Mouse (Mus musculus) lung, postnatal 0 days (tissue): ENCODE results near the gene P3h3. TPM values are rescaled to one million over a fixed set of nuclear protein-coding genes. Genes with fewer than 3 reads are reported as not detected.
"Not testable (repeated sequence)": the region's sequence is repeated elsewhere in the genome, so short reads cannot be mapped to it uniquely, and the experiment has no call there.

ENCODE experiments used
- ATAC-seq: fragments of 200-750 bp; cut with Nextera tagmentation; 2 replicates; pipeline ENCODE4 v1.8.0; 2017; ENCODE audit warnings: moderate library complexity
- DNase-seq: peaks from one replicate; pipeline ENCODE4 v3.0.0-alpha.2; 2016; ENCODE audit warnings: low spot score
- H3K27ac ChIP-seq: fragments of 300-500 bp; sonication (generic); 2 replicates; pipeline ENCODE4 v1.5.1; 2014; ENCODE audit warnings: antibody characterized with exemption, mild to moderate bottlenecking, low read length, mixed read lengths
- H3K27me3 ChIP-seq: fragments of 300-500 bp; sonication (generic); replicated peaks from 2 replicates; pipeline ENCODE4 v1.6.1; 2014; ENCODE audit warnings: low read length, mixed read lengths; ENCODE audit not compliant: insufficient read depth
- H3K36me3 ChIP-seq: fragments of 300-500 bp; sonication (generic); 2 replicates; pipeline ENCODE4 v1.6.1; 2014; ENCODE audit warnings: low read length, mixed read lengths; ENCODE audit not compliant: insufficient read depth
- H3K4me1 ChIP-seq: fragments of 300-500 bp; sonication (generic); 2 replicates; pipeline ENCODE4 v1.6.1; 2014; ENCODE audit warnings: antibody characterized with exemption, low read depth, low read length, mixed read lengths; ENCODE audit not compliant: insufficient read depth
- H3K4me2 ChIP-seq: fragments of 300-500 bp; sonication (generic); replicated peaks from 2 replicates; pipeline ENCODE4 v1.6.1; 2014; ENCODE audit warnings: low read depth, mild to moderate bottlenecking, low read length, moderate library complexity, mixed read lengths
- H3K4me3 ChIP-seq: fragments of 300-500 bp; sonication (generic); 2 replicates; pipeline ENCODE4 v1.5.1; 2014; ENCODE audit warnings: low read depth, low read length
- H3K9ac ChIP-seq: fragments of 300-500 bp; sonication (generic); replicated peaks from 2 replicates; pipeline ENCODE4 v1.6.1; 2014; ENCODE audit warnings: low read depth, mild to moderate bottlenecking
- H3K9me3 ChIP-seq: fragments of 300-500 bp; sonication (generic); 2 replicates; pipeline ENCODE4 v1.6.1; 2016; ENCODE audit warnings: low read length, mixed read lengths
- CTCF ChIP-seq: IDR thresholded peaks from 2 replicates; pipeline ENCODE4 v1.5.1; 2016; ENCODE audit warnings: antibody characterized with exemption, mild to moderate bottlenecking
- EP300 ChIP-seq: IDR thresholded peaks from 2 replicates; pipeline ENCODE4 v1.6.1; 2016; ENCODE audit warnings: antibody characterized with exemption, mild to moderate bottlenecking, control low read depth
- WGBS: fragments of 180-500 bp; shearing (Covaris S2); extraction: QIAGEN DNeasy Blood & Tissue Kit; methylation state at CpG from one replicate; pipeline ENCODE4 v1.1.7; 2014; 5-methylcytosine and 5-hydroxymethylcytosine counted together
- polyA plus RNA-seq: library from polyadenylated mRNA; unstranded; fragments of >200 nt; fragmentation: Nextera tagmentation; extraction: Ambion mirVana; gene quantifications from 2 replicates; pipeline ENCODE4 v1.2.1, GENCODE M21; 2015

P3h3 gene
- polyA plus RNA-seq, 1 experiment from 2014 or later: 8.4 TPM

GRCm38 (mm10) chr6:124805341-124806321, 51.9 kb downstream of the P3h3 start:
- Histone ChIP-seq H3K9me3 (no peaks in the 10 kb centered on the region), H3K4me2 (peak overlapping the region; percentile 65), H3K9ac (peak overlapping the region; percentile 39; the same call in 1 of the 2 replicates), H3K4me1 (peaks cover 11% of the 10 kb centered on the region), H3K27ac (peak overlapping the region; percentile 94), H3K36me3 (no peaks in the 10 kb centered on the region), H3K4me3 (peak overlapping the region; percentile 43), H3K27me3 (no peaks in the 10 kb centered on the region)
- TF ChIP-seq CTCF (peak; percentile 60), EP300 (0 out of 2 replicates have a peak, but pooled peaks have one; percentile 4)
- DNase-seq (peak; percentile 98), ATAC-seq (peak; percentile 85)
- 1% methylated on average over 34 of the region's 34 CpGs for WGBS

DNA sequence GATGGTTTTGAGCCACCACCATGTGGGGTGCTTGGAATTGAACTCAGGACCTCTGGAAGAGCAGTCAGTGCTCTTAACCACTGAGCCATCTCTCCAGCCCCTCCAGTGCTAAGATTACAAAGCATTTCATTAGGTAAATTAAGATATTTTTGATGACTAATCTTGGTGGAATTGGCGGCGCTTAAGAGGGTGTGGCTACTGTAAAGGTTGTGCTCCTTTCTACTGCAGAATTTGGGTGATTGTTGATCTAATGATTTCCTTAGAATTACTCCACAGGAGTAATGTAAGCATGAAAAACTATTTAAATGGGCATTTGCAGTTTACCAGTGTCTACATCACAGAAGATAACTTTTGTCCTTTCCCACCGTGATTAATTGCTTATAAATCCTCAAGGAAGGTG, 53.2 kb downstream of the P3h3 start:
- no peak for TF ChIP-seq CTCF
- TF ChIP-seq EP300: no peak

GRCm38 (mm10) chr6:124803691-124804090, 53.9 kb downstream of the P3h3 start:
- ATAC-seq, H3K36me3 ChIP-seq, H3K9me3 ChIP-seq, DNase-seq, H3K27ac ChIP-seq, H3K9ac ChIP-seq, H3K4me1 ChIP-seq, H3K4me2 ChIP-seq, H3K4me3 ChIP-seq, H3K27me3 ChIP-seq: not testable (repeated sequence)
- 98% methylated on average over 4 of the region's 4 CpGs for WGBS

More for the DNA sequence above, 53.2 kb downstream of the P3h3 start:
- Histone ChIP-seq H3K9ac (no peak overlapping the region), H3K9me3 (no peaks in the 10 kb centered on the region), H3K27me3 (no peaks in the 10 kb centered on the region), H3K36me3 (no peaks in the 10 kb centered on the region), H3K27ac (no peak overlapping the region), H3K4me3 (no peak overlapping the region), H3K4me1 (peaks cover 7% of the 10 kb centered on the region), H3K4me2 (no peak overlapping the region)
- 93% methylated on average over 3 of the region's 3 CpGs for WGBS
- DNase-seq (no peak), ATAC-seq (no peak)

DNA sequence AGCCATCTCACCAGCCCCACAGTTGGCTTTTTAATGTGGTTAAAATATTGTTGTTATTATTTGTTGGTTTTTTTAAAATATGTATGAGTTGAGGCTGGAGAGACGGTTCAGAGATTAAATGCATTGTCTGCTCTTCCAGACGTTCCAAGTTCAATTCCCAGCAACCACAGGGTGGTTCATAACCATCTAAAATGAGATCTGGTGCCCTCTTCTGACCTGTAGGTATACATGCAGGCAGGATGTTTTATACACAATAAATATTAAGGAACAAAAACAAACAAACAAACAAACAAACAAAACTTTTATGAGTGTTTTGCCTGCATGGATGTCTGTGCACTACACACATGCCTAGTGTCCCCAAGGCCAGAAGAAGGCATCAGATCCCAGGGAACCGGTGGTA, 54.5 kb downstream of the P3h3 start:
- Histone ChIP-seq H3K27ac (no peak overlapping the region), H3K36me3 (no peaks in the 10 kb centered on the region), H3K4me2 (no peak overlapping the region), H3K4me1 (peaks cover 7% of the 10 kb centered on the region), H3K9ac (no peak overlapping the region), H3K4me3 (no peak overlapping the region), H3K9me3 (no peaks in the 10 kb centered on the region), H3K27me3 (no peaks in the 10 kb centered on the region)
- no peak for DNase-seq
- WGBS: 79% methylated on average over 3 of the region's 3 CpGs
- TF ChIP-seq CTCF: no peak
- no peak for TF ChIP-seq EP300
- ATAC-seq: no peak

- not testable (repeated sequence) for H3K4me3 ChIP-seq, H3K4me1 ChIP-seq, H3K36me3 ChIP-seq, H3K4me2 ChIP-seq, ATAC-seq, H3K27ac ChIP-seq, H3K9ac ChIP-seq, H3K27me3 ChIP-seq, H3K9me3 ChIP-seq, DNase-seq
- 7% methylated on average over 5 of the region's 9 CpGs for WGBS
These were observed 55.2 kb downstream of the P3h3 start for GRCm38 (mm10) chr6:124802400-124802799.

- Histone ChIP-seq H3K4me3 (no peak overlapping the region), H3K36me3 (no peaks in the 10 kb centered on the region), H3K9me3 (no peaks in the 10 kb centered on the region), H3K4me2 (no peak overlapping the region), H3K4me1 (no peaks in the 10 kb centered on the region), H3K27ac (no peak overlapping the region), H3K27me3 (no peaks in the 10 kb centered on the region), H3K9ac (no peak overlapping the region)
- 70% methylated on average over 2 of the region's 2 CpGs for WGBS
- no peak for ATAC-seq
- DNase-seq: no peak
- TF ChIP-seq CTCF (no peak), EP300 (no peak)
These were observed 61.4 kb downstream of the P3h3 start for GRCm38 (mm10) chr6:124796200-124796599.
